Mouse (Mus musculus) brain, embryonic 14.5 days (tissue): Measurements from ENCODE around the gene Cdh15. TPM values are rescaled to one million over a fixed set of nuclear protein-coding genes. Genes with fewer than 3 reads are reported as not detected.

Experiments
- DNase-seq: peaks from one replicate; pipeline ENCODE4 v3.0.0-alpha.2; 2011; ENCODE audit warnings: low read depth
- CTCF ChIP-seq: fragments of 200-500 bp; IDR thresholded peaks from 2 replicates; pipeline ENCODE4 v1.5.1; 2012; ENCODE audit warnings: inconsistent platforms, mild to moderate bottlenecking, moderate library complexity, borderline replicate concordance; ENCODE audit not compliant: insufficient read depth, insufficient read length; ENCODE audit errors: extremely low read depth
- POLR2A ChIP-seq: fragments of 200-500 bp; IDR thresholded peaks from 2 replicates; pipeline ENCODE4 v1.6.1; 2012; ENCODE audit warnings: mild to moderate bottlenecking, inconsistent platforms, borderline replicate concordance; ENCODE audit not compliant: poor library complexity, insufficient read depth, insufficient read length, severe bottlenecking; ENCODE audit errors: extremely low read depth
- polyA plus RNA-seq: library from polyadenylated mRNA; depleted of rRNA; stranded (reverse); fragments of >200 nt; gene quantifications from 2 replicates; pipeline ENCODE4 v1.2.3, GENCODE M21; 2012; rRNA removed

Cdh15 gene
- polyA plus RNA-seq, result 1.0 and 1.2 TPM in 2 replicates

DNA sequence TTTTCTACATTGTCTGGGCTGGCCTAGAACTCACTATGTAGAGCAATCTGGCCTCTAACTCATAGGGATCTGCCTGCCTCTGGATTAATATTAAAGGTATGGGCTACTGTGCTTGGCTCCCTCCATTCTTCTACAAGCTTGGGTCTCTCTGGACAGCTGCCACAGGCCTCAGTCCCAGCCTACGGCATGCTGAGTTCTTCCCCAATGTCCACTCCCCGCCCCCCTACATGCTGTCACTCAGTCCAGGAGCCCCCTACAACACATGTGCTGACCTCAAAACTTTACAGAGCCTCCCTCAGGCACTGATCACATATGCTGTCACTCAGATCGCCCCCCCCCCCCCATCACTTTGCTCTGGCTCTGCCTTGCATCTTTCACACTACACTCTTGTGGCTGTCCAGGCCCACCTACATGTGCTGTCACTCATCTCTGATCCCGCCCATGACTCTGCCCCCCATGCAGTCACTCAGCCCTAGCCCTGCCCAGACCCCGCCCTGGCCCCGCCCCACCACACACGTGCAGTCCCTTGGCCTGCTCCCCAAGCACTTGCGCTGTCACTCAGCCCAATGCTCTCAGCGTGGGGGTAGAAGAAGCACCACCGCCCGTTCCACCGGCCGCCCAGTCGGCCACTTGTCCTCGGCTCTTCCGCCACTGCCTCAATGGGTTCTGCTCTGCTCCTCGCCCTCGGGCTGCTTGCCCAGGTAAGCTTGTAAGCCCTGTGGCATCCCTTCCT, at the start of gene Cdh15:
TSS of gene Cdh15 (plus strand) at position 138 of the 733 bp plus-strand sequence.
- peak; percentile 81 for DNase-seq
- no peak for TF ChIP-seq CTCF
- TF ChIP-seq POLR2A, result no peak

GRCm38 (mm10) chr8:122803906-122804761, 43.6 kb upstream of the Cdh15 start:
- TF ChIP-seq CTCF, result no peak
- no peak for TF ChIP-seq POLR2A
- peak; percentile 98 for DNase-seq

DNA sequence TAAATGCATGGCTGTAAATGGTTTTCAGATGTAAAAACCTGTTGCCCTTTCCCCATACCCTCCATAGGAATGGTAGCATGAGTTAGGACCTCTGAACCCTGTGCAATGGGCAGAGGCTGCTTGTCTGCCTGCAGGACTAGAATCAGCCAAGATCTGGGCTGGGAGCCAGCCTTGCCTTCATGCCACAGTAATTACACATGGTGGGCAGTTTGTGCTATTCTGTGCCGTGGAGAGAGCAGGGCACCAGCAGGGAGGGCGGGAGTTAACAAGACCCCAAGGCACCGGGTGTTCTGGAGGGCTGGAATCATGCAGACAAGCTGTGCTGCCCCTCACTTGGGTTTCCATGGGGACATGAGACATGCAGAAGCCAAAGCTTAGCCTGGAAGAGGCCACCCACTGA, 42.4 kb upstream of the Cdh15 start:
- TF ChIP-seq POLR2A (no peak), CTCF (no peak)
- peak; percentile 95 for DNase-seq

GRCm38 (mm10) chr8:122806956-122807538, 40.7 kb upstream of the Cdh15 start:
- peak; percentile 81 for DNase-seq
- TF ChIP-seq CTCF (no peak), POLR2A (no peak)

DNA sequence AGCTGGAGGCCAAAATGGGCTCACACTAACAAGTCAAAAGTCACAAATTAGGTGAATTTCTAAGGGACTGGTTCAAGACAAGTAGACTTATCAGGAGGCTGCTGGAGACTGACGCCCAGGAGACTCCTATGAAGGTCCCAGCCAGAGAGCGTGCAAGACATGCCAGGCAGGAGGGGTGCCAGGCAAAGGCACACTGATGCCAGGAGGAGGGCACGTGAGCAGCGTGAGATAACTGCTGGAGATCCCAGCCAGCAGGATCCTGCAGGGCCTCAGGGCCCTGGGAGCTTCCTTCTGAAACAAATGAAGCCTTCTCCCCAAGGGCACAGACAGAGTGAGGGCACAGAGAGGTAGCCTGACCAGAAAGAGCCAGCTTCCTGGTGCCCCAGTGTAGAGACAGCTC, 39.9 kb upstream of the Cdh15 start:
- DNase-seq, result peak; percentile 64
- no peak for TF ChIP-seq CTCF
- no peak for TF ChIP-seq POLR2A

GRCm38 (mm10) chr8:122810376-122810775, 37.4 kb upstream of the Cdh15 start:
- DNase-seq, result peak; percentile 17
- no peak for TF ChIP-seq POLR2A
- no peak for TF ChIP-seq CTCF

DNA sequence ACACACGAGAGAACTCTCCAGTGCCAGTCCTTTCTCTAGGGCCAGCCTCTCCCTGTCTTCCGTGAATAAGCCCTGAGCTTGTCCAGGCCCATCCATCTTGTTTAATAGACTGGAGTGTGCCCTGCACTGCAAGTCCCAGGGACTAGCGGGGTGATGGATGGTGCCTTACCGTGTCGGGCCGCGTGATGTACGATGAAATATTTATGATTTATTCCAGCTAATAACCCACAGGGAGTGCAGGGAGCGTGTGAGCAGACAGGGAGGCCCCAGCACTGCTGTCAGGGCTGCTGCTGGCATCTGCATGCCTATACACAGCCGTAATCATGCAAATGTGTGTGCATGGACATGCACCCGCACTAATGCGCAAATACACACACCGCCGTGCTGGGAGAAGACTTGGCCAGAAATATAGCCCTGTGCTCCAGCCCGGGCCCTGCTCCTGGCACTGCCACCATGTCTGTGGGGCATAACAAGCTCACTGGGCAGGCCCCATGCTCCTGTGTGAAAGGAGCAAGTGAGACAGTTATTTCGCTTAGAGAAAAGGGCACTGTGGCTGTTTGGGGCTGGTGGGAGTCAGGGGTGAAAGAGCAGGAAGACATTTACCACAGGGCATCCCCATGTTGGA, 35.8 kb upstream of the Cdh15 start:
- peak; percentile 55 for DNase-seq
- TF ChIP-seq POLR2A (no peak), CTCF (no peak)

- DNase-seq, result peak; percentile 42
- TF ChIP-seq CTCF (peak; percentile 57), POLR2A (no peak)
Observed at GRCm38 (mm10) chr8:122812610-122813250, 35.0 kb upstream of the Cdh15 start.

DNA sequence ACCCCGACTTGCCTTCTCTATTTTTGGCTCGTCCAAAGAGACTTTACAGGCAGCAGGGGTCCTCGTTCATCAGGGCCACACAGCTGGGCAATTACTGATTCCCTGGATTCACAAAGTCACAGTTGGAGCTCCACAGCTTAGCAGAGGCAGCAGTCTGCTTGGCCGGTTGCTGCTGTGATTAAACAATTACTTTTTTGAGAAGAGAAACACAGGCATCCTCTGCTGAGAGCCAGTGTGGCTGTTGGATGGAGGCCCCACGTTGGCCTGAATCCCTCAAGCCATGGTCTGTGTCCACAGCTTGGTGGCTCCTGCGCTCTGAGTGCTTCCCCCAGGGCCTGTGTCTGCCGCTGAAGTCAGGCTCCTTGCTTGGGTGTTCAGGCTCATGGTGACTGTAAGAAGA, 33.2 kb upstream of the Cdh15 start:
- DNase-seq, result peak; percentile 65

GRCm38 (mm10) chr8:122816965-122817364, 30.8 kb upstream of the Cdh15 start:
- no peak for DNase-seq
- TF ChIP-seq POLR2A (no peak), CTCF (no peak)

More for the DNA sequence above, 33.2 kb upstream of the Cdh15 start:
- TF ChIP-seq POLR2A (no peak), CTCF (no peak)

GRCm38 (mm10) chr8:122817724-122818496, 29.9 kb upstream of the Cdh15 start:
- TF ChIP-seq CTCF (no peak), POLR2A (no peak)
- peak; percentile 37 for DNase-seq

DNA sequence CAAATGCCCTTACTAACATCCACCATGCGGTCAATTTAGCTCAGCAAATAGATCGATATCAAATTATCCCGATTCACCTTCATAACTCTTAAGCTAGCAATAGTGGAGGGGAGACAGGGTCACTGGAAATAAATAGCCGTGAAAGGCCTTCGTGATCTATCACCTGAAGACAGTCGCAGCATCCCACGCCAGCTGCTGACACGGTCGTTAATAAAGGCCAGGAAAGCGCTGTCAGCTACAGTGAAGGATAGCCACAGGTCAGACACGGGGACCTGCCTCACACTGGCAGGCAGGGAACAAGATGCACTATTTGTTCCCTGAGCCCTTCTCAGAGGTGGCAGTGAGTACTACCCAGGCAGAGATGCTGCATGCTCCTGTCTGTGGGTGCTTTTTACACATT, 28.0 kb upstream of the Cdh15 start:
- no peak for TF ChIP-seq CTCF
- TF ChIP-seq POLR2A, result no peak
- DNase-seq, result no peak

- peak; percentile 78 for DNase-seq
- TF ChIP-seq CTCF (no peak), POLR2A (no peak)
Observed at GRCm38 (mm10) chr8:122824571-122824970, 23.2 kb upstream of the Cdh15 start.
